Mouse (Mus musculus): ENCODE measurements around the gene Limk1. TPM values are rescaled to one million over a fixed set of nuclear protein-coding genes. Genes with fewer than 3 reads are reported as not detected.
"Not testable (repeated sequence)": the region's sequence is repeated elsewhere in the genome, so short reads cannot be mapped to it uniquely, and the experiment has no call there.

The Limk1 gene
- polyA plus RNA-seq, 1 experiment from 2014 or later, result 8.4 TPM

DNA sequence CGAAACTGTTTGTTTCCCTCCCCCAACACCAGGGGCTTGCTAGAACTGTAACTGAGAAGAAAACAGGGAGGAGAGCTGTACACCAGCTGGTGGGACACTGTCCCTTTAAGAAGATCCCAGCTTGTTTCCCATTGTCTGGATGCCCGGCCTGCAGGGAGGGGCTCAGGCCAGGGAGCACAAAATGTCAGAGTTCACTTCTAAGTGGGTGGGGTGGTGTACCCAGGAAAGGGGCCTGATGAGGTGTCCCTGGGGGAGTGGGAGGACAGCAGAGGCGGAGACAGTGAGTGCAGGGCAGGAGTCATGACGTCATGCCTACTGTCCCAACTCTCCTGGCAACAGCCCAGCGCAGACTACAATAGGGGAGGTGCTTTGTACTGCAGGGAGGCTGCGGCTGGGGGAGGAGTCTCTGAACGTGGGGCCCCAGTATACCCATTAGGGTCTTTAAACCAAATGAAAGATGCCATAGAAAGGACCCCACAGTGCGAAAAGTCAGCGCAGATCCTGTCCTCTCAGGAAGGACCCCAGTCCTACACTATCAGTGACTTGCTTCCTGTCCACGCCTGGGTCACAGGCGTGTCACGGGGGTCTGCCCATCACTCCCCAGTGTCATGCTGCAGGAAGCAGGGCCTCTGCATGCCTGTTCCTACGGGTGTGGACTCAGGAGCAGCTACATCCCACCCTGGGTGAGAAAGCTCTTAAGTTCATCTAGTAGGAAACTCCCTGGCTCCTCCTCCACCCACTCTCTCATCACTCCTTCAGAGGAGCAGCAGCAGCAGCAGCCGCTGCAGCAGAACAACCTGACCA is 12.2 kb downstream of the Limk1 start:
- Histone ChIP-seq H3K27me3 (no peaks in the 10 kb centered on the region), H3K9ac (peak overlapping the region; percentile 66), H3K4me2 (replicated peaks) (peak overlapping the region; percentile 68), H3K27ac (peak overlapping the region; percentile 80), H3K4me3 (peak overlapping the region; percentile 37), H3K9me3 (no peaks in the 10 kb centered on the region), H3K4me1 (peaks cover 20% of the 10 kb centered on the region), H3K36me3 (peaks cover 26% of the 10 kb centered on the region)
- ATAC-seq (ENCODE audit: low FRiP score, low read depth), result peak; percentile 87
- WGBS, result 6% methylated on average over 14 of the region's 14 CpGs

DNA sequence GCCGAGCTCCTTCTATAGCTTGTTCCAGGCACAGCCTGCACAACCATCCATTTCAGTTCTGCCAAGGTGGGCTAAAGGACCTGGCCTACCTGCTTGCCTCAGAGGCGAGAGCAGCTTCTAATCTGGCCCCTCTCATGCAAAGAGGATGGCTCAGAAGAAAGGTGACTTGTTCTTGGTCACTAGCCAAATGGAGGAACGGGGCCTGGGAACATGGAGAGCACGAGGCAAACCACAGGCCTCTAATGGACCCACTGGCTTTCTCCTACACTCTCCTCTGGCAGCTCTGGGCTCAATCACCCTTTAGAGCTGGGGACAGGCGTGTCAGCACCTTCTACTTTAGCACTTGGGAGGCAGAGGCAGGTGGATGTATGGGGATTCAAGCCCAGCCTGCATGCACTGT is 13.4 kb downstream of the Limk1 start:
- Histone ChIP-seq H3K27ac (no peak overlapping the region), H3K9ac (no peak overlapping the region), H3K4me2 (replicated peaks) (no peak overlapping the region), H3K27me3 (no peaks in the 10 kb centered on the region), H3K9me3 (no peaks in the 10 kb centered on the region), H3K4me3 (no peak overlapping the region), H3K4me1 (peaks cover 20% of the 10 kb centered on the region), H3K36me3 (peaks cover 26% of the 10 kb centered on the region)
- 74% methylated on average over 5 of the region's 5 CpGs for WGBS
- ATAC-seq (ENCODE audit: low FRiP score, low read depth), result no peak

DNA sequence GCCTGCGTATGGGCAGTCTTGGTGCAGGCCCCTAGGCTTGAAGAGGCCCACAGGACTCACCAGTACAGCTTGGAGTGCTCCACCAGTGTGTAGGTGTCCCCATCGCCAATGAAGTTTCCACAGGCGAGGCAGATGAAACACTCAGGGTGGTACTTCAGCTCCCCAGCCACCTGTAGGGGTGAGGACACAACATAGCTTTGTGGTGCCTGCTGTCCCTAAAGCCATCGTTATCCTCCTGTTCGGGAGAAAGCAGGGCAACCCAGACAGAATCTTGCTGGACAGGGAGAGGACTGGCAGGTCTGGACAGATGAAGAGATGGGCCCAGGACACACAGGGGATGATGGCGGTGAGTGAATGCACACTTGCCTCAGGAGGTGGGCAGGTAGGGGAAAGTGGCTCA is 15.8 kb downstream of the Limk1 start:
- no peaks in the 10 kb centered on the region for H3K9me3 ChIP-seq
- peaks cover 49% of the 10 kb centered on the region for H3K36me3 ChIP-seq
- 88% methylated on average over 6 of the region's 6 CpGs for WGBS
- H3K4me1 ChIP-seq, result peaks cover 20% of the 10 kb centered on the region
- H3K9ac ChIP-seq, result no peak overlapping the region
- no peak overlapping the region for H3K27ac ChIP-seq
- H3K4me3 ChIP-seq, result no peak overlapping the region
- no peak for ATAC-seq (ENCODE audit: low FRiP score, low read depth)
- no peak overlapping the region for H3K4me2 ChIP-seq (replicated peaks)
- H3K27me3 ChIP-seq, result no peaks in the 10 kb centered on the region

- H3K4me3 ChIP-seq, result no peak overlapping the region
- no peaks in the 10 kb centered on the region for H3K27me3 ChIP-seq
- H3K4me1 ChIP-seq, result peaks cover 18% of the 10 kb centered on the region
- H3K4me2 ChIP-seq (replicated peaks), result no peak overlapping the region
- no peak overlapping the region for H3K27ac ChIP-seq
- no peak for ATAC-seq (ENCODE audit: low FRiP score, low read depth)
- peaks cover 53% of the 10 kb centered on the region for H3K36me3 ChIP-seq
- WGBS, result 84% methylated on average over 1 of the region's 1 CpGs
- H3K9me3 ChIP-seq, result no peaks in the 10 kb centered on the region
- no peak overlapping the region for H3K9ac ChIP-seq
Measured at GRCm38 (mm10) chr5:134672198-134672516, 16.2 kb downstream of the Limk1 start.

DNA sequence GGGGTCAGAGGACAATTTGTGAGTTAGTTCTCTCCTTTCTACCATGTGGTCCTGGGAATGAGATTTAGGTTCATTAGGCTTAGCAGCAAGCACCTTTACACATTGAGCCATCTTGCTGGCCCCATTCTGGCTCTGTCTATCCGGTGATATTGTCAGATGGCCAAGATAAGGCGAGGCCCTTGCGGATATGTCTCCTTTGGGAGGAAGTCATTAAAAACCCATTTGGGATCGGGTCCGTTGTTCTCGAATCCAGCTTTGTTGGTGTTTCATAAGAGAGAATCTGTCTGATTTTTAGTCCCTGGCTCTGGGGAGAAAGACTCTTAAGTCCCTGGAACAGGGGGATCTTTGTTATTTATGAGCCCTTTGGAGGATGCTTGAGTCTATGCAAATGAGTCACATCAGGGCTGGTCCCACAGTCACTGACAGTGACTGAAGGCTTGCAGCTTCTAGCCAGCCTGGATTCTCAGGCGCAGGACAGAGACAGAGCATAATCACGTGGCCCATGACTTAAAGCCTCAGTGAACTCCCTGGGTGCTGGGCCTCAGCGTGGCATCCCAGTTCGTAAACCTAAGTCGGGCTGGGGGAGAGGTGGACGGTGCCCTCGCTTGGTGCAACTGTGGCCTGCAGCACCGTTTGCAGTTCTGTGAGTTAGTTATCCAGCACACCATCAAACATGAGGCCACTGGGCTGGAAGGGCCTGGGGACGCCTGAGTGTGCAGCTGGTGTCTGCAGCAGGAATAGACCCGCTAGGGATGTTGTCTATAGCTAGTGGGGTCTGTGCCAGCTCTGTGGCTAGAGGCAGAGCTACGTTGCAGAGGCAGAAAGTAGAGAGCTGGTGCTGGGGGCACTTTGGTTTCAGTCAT is 16.8 kb downstream of the Limk1 start:
- Histone ChIP-seq H3K4me3 (no peak overlapping the region), H3K27me3 (no peaks in the 10 kb centered on the region), H3K27ac (no peak overlapping the region), H3K36me3 (peaks cover 58% of the 10 kb centered on the region), H3K4me1 (peaks cover 13% of the 10 kb centered on the region), H3K9ac (no peak overlapping the region), H3K9me3 (no peaks in the 10 kb centered on the region), H3K4me2 (replicated peaks) (no peak overlapping the region)
- 74% methylated on average over 17 of the region's 17 CpGs for WGBS
- no peak for ATAC-seq (ENCODE audit: low FRiP score, low read depth)

DNA sequence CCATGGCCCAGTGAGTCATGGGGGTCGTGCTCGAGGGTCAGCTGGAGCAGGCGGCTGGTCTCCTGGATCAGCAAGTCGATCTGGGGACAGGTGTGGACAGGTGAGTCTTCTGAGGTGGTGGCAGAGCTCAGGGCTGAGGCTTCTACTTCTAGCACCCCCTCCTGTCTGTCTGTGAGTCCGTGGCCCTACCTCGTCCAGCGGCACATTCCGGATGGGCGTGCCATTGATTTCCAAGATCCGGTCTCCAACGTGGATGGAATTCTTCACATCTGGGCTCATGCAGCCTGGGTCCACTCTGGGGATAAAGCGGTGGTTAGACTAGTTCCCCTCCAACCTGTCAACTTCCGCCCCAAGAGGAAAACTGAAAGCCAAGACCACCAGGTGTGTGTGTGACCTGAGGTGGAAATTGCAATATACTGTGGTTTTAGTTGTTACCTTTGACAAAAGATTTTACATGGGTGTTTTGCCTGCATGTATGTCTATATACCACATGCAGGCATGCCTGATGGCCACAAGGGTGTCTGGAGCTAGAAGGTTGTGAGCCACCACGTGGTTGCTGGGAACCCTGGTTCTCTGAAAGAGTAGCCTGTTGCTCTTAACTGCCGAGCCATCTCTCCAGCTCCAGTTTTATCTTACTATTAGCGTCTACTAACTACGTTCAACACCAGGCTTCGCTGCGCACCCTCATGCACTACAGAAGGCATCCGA is 19.2 kb downstream of the Limk1 start:
- no peak overlapping the region for H3K27ac ChIP-seq
- H3K4me1 ChIP-seq, result no peaks in the 10 kb centered on the region
- WGBS, result 78% methylated on average over 20 of the region's 20 CpGs
- H3K27me3 ChIP-seq, result no peaks in the 10 kb centered on the region
- no peak overlapping the region for H3K4me3 ChIP-seq
- H3K9me3 ChIP-seq, result no peaks in the 10 kb centered on the region
- H3K36me3 ChIP-seq, result peaks cover 79% of the 10 kb centered on the region
- H3K9ac ChIP-seq, result no peak overlapping the region
- ATAC-seq (ENCODE audit: low FRiP score, low read depth), result no peak
- no peak overlapping the region for H3K4me2 ChIP-seq (replicated peaks)

DNA sequence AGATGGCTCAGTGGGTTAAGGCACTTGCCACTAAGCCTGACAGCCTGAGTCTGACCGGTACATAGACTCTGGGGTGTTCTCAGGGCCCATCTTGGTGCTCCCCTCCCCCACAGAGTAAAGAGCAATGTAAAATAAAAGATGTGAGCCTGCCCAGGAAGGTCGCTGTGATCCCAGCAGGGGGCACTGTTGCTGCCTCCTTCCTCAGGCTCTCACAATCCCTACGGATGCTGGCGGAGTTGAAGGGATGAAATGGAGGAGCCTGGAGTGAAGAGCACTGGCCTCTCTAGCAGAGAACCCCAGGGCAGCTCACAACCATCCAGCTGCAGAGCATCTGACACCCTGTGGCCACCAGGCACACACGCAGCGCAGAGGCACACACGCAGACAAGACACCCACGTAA is 19.9 kb downstream of the Limk1 start:
- Histone ChIP-seq H3K9ac (no peak overlapping the region), H3K36me3 (peaks cover 85% of the 10 kb centered on the region), H3K27ac (no peak overlapping the region), H3K4me3 (no peak overlapping the region), H3K27me3 (no peaks in the 10 kb centered on the region), H3K4me2 (replicated peaks) (no peak overlapping the region), H3K9me3 (no peaks in the 10 kb centered on the region), H3K4me1 (no peaks in the 10 kb centered on the region)
- ATAC-seq (ENCODE audit: low FRiP score, low read depth), result no peak
- WGBS, result 37% methylated on average over 8 of the region's 8 CpGs

- Histone ChIP-seq H3K4me2 (replicated peaks) (no peak overlapping the region), H3K27ac (no peak overlapping the region), H3K4me3 (no peak overlapping the region), H3K9ac (no peak overlapping the region), H3K4me1 (peaks cover 9% of the 10 kb centered on the region), H3K9me3 (no peaks in the 10 kb centered on the region), H3K27me3 (no peaks in the 10 kb centered on the region), H3K36me3 (peaks cover 50% of the 10 kb centered on the region)
- no peak for ATAC-seq (ENCODE audit: low FRiP score, low read depth)
- 76% methylated on average over 4 of the region's 4 CpGs for WGBS
Measured at GRCm38 (mm10) chr5:134656708-134657107, 31.7 kb downstream of the Limk1 start.

GRCm38 (mm10) chr5:134652015-134652414 is 36.4 kb downstream of the Limk1 start:
- Histone ChIP-seq H3K4me3 (no peak overlapping the region), H3K27me3 (no peaks in the 10 kb centered on the region), H3K36me3 (peaks cover 9% of the 10 kb centered on the region), H3K9me3 (no peaks in the 10 kb centered on the region), H3K4me2 (replicated peaks) (0 out of 2 replicates have a peak overlapping the region, but pooled peaks have one; percentile 7), H3K4me1 (peaks cover 11% of the 10 kb centered on the region), H3K9ac (no peak overlapping the region), H3K27ac (peak overlapping the region; percentile 63; the same call in 1 of the 2 replicates)
- ATAC-seq (ENCODE audit: low FRiP score, low read depth), result no peak
- 23% methylated on average over 7 of the region's 7 CpGs for WGBS

- H3K27ac ChIP-seq, result no peak overlapping the region
- H3K4me2 ChIP-seq (replicated peaks), result no peak overlapping the region
- no peak for ATAC-seq (ENCODE audit: low FRiP score, low read depth)
- no peaks in the 10 kb centered on the region for H3K9me3 ChIP-seq
- H3K4me3 ChIP-seq, result no peak overlapping the region
- no peaks in the 10 kb centered on the region for H3K27me3 ChIP-seq
- no peak overlapping the region for H3K9ac ChIP-seq
- 47% methylated on average over 4 of the region's 5 CpGs for WGBS
- H3K36me3 ChIP-seq, result no peaks in the 10 kb centered on the region
- peaks cover 11% of the 10 kb centered on the region for H3K4me1 ChIP-seq
Measured at GRCm38 (mm10) chr5:134650926-134651325, 37.5 kb downstream of the Limk1 start.

GRCm38 (mm10) chr5:134648976-134649375 is 39.4 kb downstream of the Limk1 start:
- not testable (repeated sequence) for H3K4me3 ChIP-seq; ATAC-seq (ENCODE audit: low FRiP score, low read depth); H3K9ac ChIP-seq; H3K27ac ChIP-seq; H3K36me3 ChIP-seq; H3K9me3 ChIP-seq; H3K4me2 ChIP-seq (replicated peaks); H3K27me3 ChIP-seq
- 68% methylated on average over 3 of the region's 4 CpGs for whole genome bisulfite sequencing
- peaks cover 11% of the 10 kb centered on the region for H3K4me1 ChIP-seq

GRCm38 (mm10) chr5:134647394-134647793 is 41.0 kb downstream of the Limk1 start:
- no peak overlapping the region for H3K4me2 ChIP-seq (replicated peaks)
- no peak overlapping the region for H3K9ac ChIP-seq
- no peaks in the 10 kb centered on the region for H3K9me3 ChIP-seq
- H3K27ac ChIP-seq, result no peak overlapping the region
- no peaks in the 10 kb centered on the region for H3K27me3 ChIP-seq
- no peak overlapping the region for H3K4me3 ChIP-seq
- H3K4me1 ChIP-seq, result peaks cover 8% of the 10 kb centered on the region
- 79% methylated on average over 2 of the region's 2 CpGs for WGBS
- no peaks in the 10 kb centered on the region for H3K36me3 ChIP-seq
- ATAC-seq (ENCODE audit: low FRiP score, low read depth), result no peak
